Mouse (Mus musculus) layer of hippocampus, adult 8-10 months (tissue): ENCODE data around the gene Zfp787. TPM values are rescaled to one million over a fixed set of nuclear protein-coding genes. Genes with fewer than 3 reads are reported as not detected.
"Not testable (repeated sequence)": the region's sequence is repeated elsewhere in the genome, so short reads cannot be mapped to it uniquely, and the experiment has no call there.

Source experiments
- DNase-seq, 2 experiments: peaks; one replicate each; pipeline ENCODE4 v3.0.0; 2022; ENCODE audit warnings: low spot score in 2 of 2
- total RNA-seq, 4 experiments: library from RNA; stranded (reverse); gene quantifications; 2 replicates each; pipeline ENCODE4 v1.2.4; 2022

The Zfp787 gene
- total RNA-seq = 10 to 100 TPM; 22.1 to 29.3 (median 27.7) TPM

DNA sequence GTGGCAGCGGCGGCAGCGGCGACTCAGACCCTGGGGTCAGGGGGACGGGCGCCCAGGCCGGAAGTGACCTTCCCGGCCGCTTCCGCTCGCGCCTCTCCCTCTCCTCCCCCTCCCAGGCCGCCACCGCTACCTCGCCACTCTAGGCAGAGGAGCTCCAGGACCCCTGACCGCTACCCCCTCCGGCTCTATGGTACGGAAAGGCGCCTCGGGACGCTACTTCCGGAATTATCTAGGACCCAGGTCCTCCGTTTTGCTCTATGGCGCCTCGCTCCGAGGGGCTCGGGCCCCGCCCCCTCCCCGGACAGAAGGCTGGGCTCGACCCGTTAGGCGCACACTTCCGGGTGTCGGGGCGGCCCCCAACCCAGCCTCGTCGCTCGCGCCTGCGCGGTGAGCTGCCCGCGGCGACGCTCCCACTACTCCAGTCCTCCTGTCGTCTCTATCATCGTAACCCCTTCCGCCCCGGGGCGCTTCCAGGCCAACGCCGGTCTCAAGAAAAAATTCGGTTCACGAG is at the start of gene Zfp787:
Gene Zfp787, minus strand, starts transcription at position 97 of the 511 bp plus-strand sequence.
- DNase-seq = peak; percentile 97

DNA sequence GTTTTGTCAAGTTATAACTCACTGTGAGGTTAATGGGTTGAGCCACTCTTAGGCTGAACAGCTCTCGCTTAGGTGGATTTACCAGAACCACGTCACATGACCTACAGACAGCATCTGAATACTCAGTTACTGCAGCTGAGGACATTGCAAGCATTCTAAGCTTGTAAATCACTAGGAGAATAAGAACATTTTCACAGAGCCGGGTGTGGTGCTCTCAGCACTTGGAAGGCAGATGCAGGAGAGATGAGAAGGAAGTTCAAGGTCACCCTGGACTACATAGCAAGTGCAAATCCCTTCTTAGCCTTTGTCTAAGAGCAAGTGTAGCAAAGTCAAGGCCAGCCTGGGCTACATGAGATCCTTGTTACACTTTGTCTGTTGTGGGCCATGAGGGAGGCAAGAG is 48.4 kb upstream of the Zfp787 start:
- no peak for DNase-seq

DNA sequence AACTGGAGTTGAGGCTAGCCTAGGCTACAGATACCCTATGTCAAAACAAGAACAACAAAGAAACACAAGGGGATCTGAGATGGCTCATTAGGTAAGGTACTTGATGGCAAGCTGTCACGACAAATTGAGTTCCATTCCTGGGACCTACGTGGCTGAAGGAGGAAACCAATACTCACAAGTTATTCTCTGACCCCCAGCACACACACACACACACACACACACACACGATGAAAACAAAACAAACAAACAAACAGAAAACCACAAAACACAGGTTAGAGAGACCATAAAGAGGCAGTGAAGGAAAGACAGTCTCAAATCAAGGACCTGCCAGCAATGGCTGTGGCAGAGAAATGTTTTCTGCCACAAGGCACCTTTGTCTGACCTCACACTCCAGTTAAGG is 41.0 kb upstream of the Zfp787 start, which contains the start of gene Galp:
Gene Galp, plus strand, starts transcription at position 301 of the 400 bp plus-strand sequence.
- no peak for DNase-seq

DNA sequence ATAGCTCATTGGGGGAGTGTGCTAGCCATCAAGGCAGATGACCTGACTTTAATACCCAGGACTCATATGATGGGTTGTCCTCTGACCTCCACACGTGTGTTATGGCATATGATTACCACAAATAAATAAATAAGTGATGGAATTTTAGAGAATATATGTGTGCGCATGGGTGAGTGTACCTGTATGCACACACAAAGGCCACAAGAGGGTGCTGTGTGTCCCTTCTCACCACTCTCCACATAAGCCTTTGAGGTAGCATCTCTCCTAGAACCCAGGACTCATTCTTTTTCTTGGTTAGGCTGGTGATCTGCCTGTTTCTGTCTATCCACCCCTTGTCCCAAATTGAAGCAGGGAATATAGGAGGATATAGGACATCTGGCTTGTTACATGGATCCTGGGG is 40.0 kb upstream of the Zfp787 start:
- no peak for DNase-seq

DNA sequence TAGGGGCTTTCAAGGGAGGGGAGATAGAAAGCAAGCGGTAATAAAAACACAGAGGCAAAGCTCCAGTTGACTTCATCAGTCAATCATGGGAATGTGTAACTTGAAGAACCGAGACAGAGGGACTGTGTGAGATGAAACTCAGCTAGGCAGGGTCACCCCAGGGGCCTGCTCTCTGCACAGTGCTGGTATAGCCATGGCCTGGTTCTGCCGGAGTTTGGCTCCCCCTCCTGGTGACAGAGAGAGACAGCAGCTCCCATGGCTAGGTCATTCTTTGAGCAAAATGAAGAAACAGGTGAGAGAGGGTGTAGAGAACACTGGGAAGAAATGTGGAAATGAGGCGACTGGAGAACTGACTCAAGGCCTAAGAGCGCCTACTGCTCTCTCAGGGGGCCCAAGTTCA is 38.3 kb upstream of the Zfp787 start:
- peak in 1 of 2 experiments; percentile 34 for DNase-seq

DNA sequence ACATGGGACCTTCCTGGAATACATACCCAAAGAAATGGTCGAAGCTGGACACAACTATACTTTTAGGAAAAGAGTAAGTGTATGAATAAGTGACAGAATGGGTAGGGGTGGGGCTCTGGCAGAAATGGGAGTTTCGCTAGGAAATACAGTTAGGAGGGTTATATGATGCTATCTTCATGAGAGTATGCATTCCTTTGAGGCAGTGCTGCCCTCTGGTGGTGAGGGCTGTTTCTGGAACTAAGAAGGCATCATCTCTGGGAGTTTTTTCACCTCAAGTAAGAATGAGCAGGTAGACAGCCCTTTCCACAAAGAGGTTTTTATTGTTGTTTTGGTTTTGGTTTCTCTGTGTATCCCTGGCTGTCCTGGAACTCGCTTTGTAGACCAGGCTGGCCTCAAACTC is 35.6 kb upstream of the Zfp787 start:
- DNase-seq = peak; percentile 45 to 84

DNA sequence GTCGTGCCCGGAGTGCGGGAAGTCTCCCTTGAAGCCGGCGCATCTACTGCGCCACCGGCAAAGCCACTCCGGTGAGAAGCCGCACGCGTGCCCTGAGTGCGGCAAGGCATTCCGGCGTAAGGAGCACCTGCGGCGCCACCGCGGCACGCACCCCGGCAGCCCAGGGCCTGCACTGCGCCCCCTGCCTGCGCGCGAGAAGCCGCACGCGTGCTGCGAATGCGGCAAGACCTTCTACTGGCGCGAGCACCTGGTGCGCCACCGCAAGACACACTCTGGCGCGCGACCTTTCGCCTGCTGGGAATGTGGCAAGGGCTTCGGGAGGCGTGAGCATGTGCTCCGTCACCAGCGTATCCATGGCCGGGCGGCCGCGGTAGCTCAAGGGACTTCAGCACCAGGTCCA is 33.7 kb upstream of the Zfp787 start:
- no peak for DNase-seq

DNA sequence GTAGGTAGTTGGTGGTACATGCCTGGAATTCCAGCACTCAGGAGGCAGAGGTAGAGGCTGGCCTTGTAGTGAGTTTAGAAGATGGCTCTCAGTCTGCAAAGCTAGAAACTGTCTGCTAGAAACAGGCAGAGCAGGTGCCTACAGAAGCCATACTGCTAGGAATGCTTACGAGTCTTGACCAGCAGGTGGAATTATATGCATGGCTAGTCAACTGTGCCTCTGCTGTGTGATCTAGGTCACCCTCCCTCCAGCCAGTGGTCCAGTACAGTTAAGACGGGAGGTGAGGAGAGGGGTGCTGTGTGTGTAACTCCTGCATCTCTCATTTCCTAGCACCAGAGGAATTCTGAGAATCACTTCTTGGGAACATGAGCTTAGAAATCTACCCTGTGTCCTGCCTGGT is 31.0 kb upstream of the Zfp787 start:
- DNase-seq = no peak

DNA sequence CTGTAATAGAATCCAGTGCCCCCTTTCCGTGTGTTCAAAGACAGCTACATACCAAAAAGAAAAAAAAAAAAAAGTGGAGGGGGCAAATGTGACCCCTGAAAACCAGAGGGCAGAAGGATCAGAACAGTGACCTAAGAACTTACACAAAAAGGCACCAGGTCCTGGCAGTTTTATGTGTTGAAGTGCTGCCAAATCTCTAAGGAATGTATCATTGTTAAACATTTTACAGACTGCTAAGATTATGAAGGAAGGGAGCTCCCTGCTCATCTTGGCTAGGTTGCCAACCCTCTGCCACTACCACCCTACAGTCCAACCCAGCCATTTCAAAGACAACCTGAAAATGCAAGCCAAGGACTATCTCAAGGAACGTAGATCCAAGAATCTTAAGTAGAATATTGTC is 30.4 kb upstream of the Zfp787 start:
- DNase-seq = no peak

DNA sequence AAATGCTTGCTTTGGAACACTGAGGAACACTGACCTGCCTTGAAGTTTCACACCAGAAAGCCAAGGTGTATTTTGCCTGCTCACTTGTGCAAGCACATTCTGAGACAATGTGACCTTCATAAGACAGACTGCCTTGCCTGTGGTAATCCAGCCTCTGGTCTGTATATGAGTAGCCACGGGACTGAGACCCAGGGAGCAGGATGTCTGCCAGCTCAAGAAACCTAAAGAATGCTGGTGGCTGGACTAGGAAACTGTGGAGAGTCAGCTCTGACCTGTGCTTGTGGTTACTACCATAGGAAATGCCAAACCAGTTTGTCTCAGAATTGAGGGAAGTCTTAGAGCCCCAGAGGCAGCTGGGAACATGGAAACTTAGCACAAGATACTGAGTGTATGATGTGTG is 29.6 kb upstream of the Zfp787 start:
- DNase-seq = no peak

DNA sequence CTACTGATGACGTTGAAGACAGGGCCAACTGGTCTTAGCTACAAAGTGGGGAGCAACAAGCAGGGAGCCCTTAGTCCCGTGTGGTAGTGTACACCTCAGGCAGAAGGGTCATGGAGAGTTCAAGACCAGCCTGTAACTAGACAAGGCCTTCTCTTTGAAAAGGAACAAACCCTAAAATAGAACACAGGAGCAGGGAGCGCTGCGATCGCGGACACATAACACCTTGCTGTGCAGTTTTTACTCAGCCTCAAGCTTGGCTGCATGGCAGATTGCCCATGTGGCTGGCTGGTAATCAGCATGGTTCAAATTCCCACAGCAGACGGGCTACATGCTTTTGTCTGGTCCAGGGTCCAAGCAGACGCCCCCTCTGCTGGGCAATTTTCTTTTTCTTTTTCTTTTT is 28.7 kb upstream of the Zfp787 start:
- DNase-seq = no peak

DNA sequence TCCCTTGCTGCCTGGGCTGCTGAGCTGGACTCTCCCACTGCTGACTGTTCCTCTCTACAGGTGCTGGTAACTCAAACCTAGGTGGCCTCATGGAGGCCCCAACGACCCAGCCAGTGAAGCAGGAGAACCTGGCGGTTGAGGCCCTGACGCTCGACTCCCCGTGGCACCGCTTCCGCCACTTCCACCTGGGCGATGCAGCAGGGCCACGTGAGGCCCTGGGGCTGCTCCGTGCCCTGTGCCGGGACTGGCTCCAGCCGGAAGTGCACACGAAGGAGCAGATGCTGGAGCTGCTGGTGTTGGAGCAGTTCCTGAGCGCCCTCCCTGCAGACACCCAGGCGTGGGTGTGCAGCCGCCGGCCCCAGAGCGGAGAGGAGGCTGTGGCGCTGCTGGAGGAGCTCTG is 28.0 kb upstream of the Zfp787 start:
- DNase-seq = no peak

DNA sequence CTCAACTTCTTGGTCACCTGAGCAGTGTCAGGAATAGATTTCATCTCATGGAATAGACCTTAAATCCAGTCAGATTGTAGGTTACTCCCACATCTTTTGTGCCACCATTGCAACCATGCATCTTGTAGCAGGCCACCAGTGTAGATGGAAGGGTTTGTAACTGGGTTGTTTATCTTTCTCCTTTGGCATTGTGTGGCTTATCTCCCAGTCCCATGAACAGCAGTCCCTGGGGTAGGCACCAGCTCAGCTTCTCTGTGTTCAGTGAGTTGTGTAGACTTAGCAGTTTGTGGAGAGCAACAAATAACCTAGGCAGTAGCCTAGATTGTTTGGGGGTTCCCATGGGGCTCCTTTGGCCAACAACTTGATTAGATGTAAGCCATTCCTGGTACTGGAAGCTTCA is 27.1 kb upstream of the Zfp787 start:
- no peak for DNase-seq

DNA sequence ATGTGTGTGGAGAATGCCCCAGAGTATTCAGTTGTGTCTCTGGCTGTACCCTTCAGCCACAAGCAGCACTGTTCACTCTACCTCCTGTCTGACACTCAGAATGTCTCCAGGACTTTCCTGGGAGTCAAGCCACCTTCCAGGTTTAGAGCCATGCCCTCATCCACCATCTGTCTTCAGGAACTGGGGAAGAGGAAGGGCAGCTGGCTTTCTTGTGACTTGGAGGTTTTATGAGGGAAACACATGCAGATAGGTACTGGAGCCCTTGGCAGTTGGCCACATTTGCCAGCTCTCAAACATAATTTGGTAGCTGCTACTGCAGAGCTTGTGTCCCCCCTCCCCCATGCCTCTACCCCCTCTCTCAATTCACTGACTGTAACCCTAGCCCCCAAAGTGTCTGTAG is 23.2 kb upstream of the Zfp787 start:
- DNase-seq = no peak

DNA sequence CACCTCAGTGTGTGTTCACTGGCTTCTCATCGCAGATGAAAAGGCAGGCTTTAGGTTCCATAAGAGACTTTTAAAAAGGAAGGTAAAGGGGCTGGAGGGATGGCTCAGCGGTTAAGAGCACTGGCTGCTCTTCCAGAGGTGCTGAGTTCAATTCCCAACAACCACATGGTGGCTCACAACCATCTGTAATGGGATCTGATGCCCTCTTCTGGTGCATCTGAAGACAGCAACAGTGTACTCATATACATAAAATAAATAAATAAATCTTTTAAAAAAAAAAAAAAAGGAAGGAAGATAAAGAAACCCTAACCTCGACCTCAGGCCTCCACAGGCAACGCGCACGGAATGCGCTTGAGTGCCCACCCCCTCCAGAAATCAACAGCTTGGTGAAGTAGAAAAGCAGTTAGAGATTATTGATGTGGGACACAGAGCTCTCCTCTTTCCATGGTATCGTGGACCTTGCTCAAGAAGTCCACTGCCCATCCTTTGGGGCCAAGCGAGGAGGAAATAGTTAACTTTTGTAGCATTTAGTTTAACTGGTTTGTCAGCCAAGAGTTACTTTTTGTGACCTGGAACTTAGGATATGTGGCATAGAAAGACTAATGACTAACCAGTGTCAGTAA is 18.7 kb upstream of the Zfp787 start:
- not testable (repeated sequence) for DNase-seq

DNA sequence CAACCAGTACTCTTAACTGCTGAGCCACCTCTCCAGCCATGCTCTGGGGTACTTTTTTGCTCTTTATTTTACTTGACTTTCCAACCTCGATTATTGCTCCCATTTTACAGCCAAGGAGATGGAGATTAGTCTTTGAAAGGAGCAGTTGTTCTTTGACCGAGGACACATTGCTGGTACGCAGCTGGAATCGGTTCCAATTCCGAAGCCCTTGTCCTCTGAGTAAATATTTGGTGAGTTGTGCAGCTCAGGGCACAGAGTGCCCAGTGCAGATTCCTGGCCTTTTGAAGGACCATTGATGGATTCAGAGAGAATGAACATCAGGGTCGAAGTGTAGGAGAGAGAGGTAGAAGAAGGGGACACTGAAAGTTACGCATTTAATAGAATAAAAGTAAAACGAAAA is 18.1 kb upstream of the Zfp787 start:
- DNase-seq = no peak

DNA sequence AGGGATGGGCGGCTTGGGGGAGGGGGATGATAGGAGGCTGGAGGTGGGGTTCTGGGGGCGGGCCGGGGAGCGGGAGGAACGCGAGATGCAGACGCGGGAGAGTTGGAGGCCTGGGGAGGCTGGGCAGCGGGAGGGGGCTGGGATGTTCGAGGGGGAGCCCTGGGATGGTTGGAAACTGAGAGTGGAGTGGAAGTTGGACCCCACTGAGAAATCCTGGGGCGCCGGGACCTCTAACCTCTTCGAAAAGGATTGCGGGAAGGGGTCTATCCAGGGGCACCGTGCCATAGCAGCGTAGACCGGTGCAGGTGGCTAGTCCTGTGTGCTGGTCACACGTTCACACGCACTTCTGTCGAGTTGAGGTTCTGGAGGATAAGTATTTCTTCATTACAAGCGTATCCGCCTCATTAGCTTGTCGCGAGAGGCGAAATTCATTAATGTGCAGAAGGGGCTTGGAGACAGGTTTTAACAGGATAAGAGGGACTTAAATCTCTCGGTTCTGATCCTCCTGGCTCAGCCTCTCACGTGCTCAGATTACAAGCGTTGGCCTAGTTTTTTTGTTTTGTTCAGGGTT is 17.0 kb upstream of the Zfp787 start:
- DNase-seq = peak; percentile 24 to 27

DNA sequence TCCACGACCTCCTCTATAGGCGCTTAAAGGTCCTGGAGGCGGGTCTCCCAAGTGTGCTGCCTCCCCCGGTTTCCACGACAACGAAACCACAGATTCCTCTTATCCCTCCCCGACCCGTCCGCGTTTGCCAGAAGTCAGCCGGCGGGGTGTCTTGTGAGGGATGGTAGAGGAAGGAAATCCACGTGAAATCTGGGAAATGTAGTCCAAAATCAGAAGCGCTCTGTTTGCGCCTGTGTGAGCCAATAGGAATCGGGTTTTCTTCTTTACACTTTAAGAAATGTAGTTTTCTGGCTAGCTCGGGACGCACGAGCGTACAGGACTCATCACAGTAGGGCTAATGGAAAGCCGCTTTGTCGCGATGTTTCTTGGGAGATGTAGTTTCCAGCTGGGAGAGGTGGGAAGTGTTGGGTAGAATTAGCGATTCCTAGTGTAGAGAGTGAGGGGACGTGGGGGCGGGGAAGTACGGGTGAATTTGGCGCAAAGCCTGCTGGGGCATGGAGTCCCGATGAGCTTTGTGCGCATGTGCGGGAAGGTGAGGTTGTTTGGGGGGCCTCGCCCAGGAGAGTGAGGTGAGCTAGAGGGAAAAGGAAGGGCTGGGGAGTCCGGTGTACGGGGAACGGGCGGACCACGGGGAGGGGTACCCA is 16.3 kb upstream of the Zfp787 start, which contains the start of gene Zfp444:
Gene Zfp444, plus strand, starts transcription at position 221 of the 644 bp plus-strand sequence.
- peak; percentile 99 for DNase-seq

DNA sequence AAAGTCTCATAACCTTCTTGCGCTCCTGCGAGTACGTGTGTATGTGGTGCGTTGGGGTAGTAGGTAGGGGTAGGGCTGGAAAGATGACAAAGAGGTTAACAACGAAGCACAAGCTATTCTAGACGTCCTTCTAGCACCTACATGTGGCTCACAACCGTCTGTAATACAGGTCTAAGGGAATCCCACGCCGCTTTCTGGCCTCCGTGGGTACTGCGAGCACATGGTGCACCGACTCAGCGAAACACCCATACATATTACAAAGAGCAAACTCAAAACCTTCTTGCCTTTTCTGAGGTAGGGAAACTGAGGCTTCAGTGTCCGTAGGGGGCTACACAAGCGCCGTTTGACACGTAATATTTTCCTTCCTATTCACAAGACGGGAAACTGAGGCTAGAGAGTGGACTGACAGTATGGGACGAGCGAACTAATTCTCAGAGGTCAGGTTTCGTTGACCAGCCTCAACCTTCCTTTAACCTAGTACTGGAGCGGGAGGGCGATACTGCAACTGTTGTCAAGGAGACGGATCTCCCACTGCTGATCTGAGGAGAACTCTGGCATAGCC is 15.7 kb upstream of the Zfp787 start:
- DNase-seq = peak; percentile 54 to 63

DNA sequence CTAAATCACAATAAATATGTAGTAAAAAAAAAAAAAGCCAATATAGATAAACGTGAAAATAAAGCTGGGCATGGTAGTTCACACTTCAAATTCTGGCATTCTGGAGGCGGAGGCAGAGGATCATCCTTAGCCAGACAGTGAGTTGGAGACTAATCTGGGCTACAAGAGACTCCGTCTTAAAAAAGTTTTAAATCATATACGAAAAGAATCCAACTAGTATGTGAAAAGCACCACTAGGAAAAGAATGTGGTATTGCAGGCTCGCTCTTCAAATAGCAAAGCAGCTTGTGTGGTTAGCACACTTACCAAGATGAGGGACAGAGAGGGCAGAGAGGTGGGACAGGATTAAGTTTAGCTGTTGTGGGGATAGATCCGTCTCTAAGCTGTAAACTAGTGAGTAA is 15.1 kb upstream of the Zfp787 start:
- no peak for DNase-seq

DNA sequence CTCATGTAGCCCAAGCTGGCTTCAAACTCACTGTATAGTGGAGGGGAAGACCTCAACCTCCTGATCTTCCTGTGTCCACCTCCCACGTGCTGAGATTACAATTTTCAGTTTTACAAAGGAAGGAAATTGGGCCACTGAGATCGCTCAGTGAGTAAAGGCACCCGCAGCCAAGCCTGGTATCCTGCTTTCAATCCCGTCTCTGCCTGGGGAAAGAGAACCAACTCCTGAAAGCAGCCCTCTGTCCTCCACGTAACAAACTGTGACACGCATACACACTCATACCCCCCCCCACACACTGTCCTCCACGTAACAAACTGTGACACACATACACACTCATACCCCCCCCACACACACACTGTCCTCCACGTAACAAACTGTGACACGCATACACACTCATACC is 14.6 kb upstream of the Zfp787 start:
- DNase-seq = no peak

DNA sequence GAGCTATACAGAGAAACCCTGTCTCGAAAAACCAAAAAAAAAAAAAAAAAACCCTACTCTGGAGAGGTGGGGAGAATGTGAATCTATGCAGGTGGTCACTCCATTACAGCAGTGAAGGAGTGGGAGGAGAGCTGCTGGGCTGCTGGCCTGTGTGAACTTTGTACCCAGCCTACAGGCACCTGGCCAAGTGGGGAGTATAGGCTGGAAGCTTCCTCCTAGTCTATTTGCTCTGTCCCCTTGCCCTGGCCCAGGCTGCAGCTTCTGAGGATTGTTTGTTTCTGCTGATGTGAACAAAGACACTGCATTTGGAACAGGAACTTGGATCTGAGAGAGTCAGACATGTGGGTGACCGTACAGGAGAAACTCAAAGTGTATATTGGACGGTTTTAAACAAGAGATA is 13.6 kb upstream of the Zfp787 start:
- DNase-seq = no peak
